Mouse (Mus musculus): Measurements from ENCODE around the gene Scarb1. TPM values are rescaled to one million over a fixed set of nuclear protein-coding genes. Genes with fewer than 3 reads are reported as not detected.

Scarb1 gene
- polyA plus RNA-seq, 1 experiment from 2014 or later = 66.1 TPM

- H3K4me1 ChIP-seq (replicated peaks) = peaks cover 83% of the 10 kb centered on the region
- no peaks in the 10 kb centered on the region for H3K27me3 ChIP-seq
- peaks cover 38% of the 10 kb centered on the region for H3K36me3 ChIP-seq
- 76% methylated on average over 9 of the region's 9 CpGs for WGBS (ENCODE audit: insufficient replicate concordance)
- ATAC-seq (ENCODE audit: low read depth) (0 out of 2 replicates have a peak, but pooled peaks have one; percentile 3), DNase-seq (no peak)
- H3K4me2 ChIP-seq = no peak overlapping the region
- no peak overlapping the region for H3K4me3 ChIP-seq (replicated peaks)
- H3K27ac ChIP-seq = peak overlapping the region; percentile 68
- H3K9me3 ChIP-seq (replicated peaks) = no peaks in the 10 kb centered on the region
- no peak overlapping the region for H3K9ac ChIP-seq
Measured at GRCm38 (mm10) chr5:125330191-125330590, 10.7 kb downstream of the Scarb1 start.

DNA sequence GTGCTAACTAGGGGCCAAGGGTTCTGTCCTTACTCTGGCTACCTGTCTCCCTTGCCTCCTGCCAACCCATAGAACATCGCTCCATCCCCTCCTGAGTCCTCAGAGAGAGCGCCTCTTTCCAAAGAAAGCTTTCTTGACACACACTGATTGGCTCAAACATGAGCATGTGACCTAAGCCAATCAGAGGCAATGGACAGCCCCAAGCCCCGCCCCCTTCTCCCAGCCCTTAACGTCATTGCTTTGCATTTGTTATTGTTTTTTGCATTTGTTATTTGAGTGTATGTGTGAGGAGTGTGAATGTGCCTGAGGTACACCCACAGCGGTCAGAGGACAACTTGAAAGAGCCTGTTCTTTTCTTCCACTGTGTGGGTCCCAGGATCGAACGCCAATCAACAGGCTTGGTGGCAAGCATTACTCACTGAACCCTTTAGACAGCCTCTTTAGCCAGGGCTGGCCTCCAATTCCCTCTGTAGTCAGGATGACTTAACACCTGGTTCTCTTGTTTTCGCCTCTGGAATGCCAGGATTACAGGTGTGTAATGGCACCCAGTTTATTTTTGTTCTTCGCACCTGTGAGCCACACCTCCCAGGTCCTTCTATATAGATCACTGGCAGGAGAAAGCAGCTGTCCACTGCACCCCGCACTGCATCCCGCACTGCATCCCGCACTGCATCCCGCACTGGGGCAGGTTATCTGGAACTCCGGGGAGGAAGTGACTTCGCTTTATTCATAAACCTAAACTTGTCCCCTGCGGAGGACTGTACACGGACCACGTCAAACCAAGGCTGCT, 13.1 kb downstream of the Scarb1 start:
- no peak overlapping the region for H3K4me3 ChIP-seq (replicated peaks)
- no peaks in the 10 kb centered on the region for H3K27me3 ChIP-seq
- no peak for DNase-seq
- H3K36me3 ChIP-seq = peaks cover 33% of the 10 kb centered on the region
- peaks cover 88% of the 10 kb centered on the region for H3K4me1 ChIP-seq (replicated peaks)
- no peak overlapping the region for H3K27ac ChIP-seq
- ATAC-seq (ENCODE audit: low read depth) = no peak
- H3K4me2 ChIP-seq = no peak overlapping the region
- H3K9me3 ChIP-seq (replicated peaks) = no peaks in the 10 kb centered on the region
- H3K9ac ChIP-seq = no peak overlapping the region
- 70% methylated on average over 18 of the region's 18 CpGs for WGBS (ENCODE audit: insufficient replicate concordance)

GRCm38 (mm10) chr5:125326351-125326750, 14.5 kb downstream of the Scarb1 start:
- Histone ChIP-seq H3K4me3 (replicated peaks) (no peak overlapping the region), H3K9me3 (replicated peaks) (no peaks in the 10 kb centered on the region), H3K36me3 (peaks cover 33% of the 10 kb centered on the region), H3K9ac (no peak overlapping the region), H3K27me3 (no peaks in the 10 kb centered on the region), H3K4me1 (replicated peaks) (peaks cover 82% of the 10 kb centered on the region), H3K27ac (0 out of 2 replicates have a peak overlapping the region, but pooled peaks have one; percentile 18), H3K4me2 (no peak overlapping the region)
- DNase-seq (no peak), ATAC-seq (ENCODE audit: low read depth) (no peak)
- WGBS (ENCODE audit: insufficient replicate concordance) = 68% methylated on average over 8 of the region's 8 CpGs

- Histone ChIP-seq H3K36me3 (peaks cover 33% of the 10 kb centered on the region), H3K9ac (no peak overlapping the region), H3K9me3 (replicated peaks) (no peaks in the 10 kb centered on the region), H3K4me1 (replicated peaks) (peaks cover 78% of the 10 kb centered on the region), H3K4me2 (no peak overlapping the region), H3K27me3 (no peaks in the 10 kb centered on the region), H3K27ac (no peak overlapping the region), H3K4me3 (replicated peaks) (no peak overlapping the region)
- ATAC-seq (ENCODE audit: low read depth) (no peak), DNase-seq (no peak)
- 83% methylated on average over 11 of the region's 11 CpGs for WGBS (ENCODE audit: insufficient replicate concordance)
Measured at GRCm38 (mm10) chr5:125325931-125326330, 15.0 kb downstream of the Scarb1 start.

GRCm38 (mm10) chr5:125325285-125325684, 15.6 kb downstream of the Scarb1 start:
- H3K4me2 ChIP-seq = no peak overlapping the region
- peaks cover 33% of the 10 kb centered on the region for H3K36me3 ChIP-seq
- ATAC-seq (ENCODE audit: low read depth) = no peak
- H3K27ac ChIP-seq = no peak overlapping the region
- H3K27me3 ChIP-seq = no peaks in the 10 kb centered on the region
- H3K9me3 ChIP-seq (replicated peaks) = no peaks in the 10 kb centered on the region
- no peak for DNase-seq
- peaks cover 75% of the 10 kb centered on the region for H3K4me1 ChIP-seq (replicated peaks)
- 82% methylated on average over 4 of the region's 4 CpGs for WGBS (ENCODE audit: insufficient replicate concordance)
- H3K9ac ChIP-seq = no peak overlapping the region
- no peak overlapping the region for H3K4me3 ChIP-seq (replicated peaks)

DNA sequence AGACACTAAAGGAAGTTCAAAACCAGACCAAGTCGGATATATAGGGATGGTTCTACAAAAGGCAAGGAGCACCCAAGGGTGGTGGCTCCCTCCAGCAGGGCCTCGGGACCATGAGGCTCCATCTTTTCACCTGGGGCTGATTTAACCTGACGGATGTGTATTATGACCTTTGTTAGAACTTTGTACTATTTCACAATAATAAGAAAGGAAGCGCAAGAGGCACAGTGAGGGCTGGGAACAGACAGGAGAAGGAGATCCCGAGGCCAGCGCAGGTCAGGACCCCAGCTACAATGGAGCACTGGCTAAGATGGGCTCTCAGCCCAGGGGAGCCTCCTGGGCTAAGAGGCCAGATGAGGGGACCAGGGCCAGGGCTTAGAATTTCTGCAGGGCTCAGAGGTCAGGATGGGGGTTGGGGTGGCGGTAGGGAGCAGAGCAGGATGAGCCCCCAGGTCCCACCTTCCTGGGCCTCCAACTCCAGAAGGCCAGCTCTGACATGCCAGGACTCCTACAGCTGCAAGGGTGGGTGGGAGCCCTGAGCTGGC, 16.9 kb downstream of the Scarb1 start:
- no peaks in the 10 kb centered on the region for H3K9me3 ChIP-seq (replicated peaks)
- no peak overlapping the region for H3K4me3 ChIP-seq (replicated peaks)
- H3K27me3 ChIP-seq = no peaks in the 10 kb centered on the region
- H3K4me1 ChIP-seq (replicated peaks) = peaks cover 73% of the 10 kb centered on the region
- DNase-seq (no peak), ATAC-seq (ENCODE audit: low read depth) (no peak; the same call in 1 of the 2 replicates)
- no peak overlapping the region for H3K4me2 ChIP-seq
- 82% methylated on average over 7 of the region's 7 CpGs for WGBS (ENCODE audit: insufficient replicate concordance)
- no peak overlapping the region for H3K9ac ChIP-seq
- no peak overlapping the region; the same call in 1 of the 2 replicates for H3K27ac ChIP-seq
- peaks cover 43% of the 10 kb centered on the region for H3K36me3 ChIP-seq

DNA sequence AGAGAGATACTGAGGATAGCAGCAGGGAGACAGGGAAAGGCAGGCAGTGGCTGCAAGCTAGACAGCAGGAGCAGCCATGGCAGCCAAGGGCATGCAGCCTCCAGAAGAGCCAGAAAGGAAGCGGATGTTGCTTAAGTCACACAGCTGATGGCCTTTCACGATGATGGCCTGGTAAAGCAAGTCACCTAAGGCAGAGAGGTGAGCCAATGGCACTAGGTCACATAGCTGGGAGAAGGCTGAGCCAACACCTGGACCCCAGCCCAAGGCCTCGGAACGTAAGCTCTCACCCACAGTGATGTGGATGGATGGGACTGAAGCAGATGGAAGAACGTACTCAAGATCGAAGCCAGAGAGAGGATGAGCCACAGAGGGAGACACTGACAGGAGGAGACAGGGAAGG, 17.8 kb downstream of the Scarb1 start:
- no peak overlapping the region for H3K27ac ChIP-seq
- DNase-seq = no peak

GRCm38 (mm10) chr5:125321836-125322235, 19.1 kb downstream of the Scarb1 start:
- no peaks in the 10 kb centered on the region for H3K9me3 ChIP-seq (replicated peaks)
- DNase-seq = no peak
- 55% methylated on average over 3 of the region's 3 CpGs for WGBS (ENCODE audit: insufficient replicate concordance)
- H3K4me1 ChIP-seq (replicated peaks) = peaks cover 76% of the 10 kb centered on the region
- peak; percentile 32; the same call in 1 of the 2 replicates for ATAC-seq (ENCODE audit: low read depth)
- no peaks in the 10 kb centered on the region for H3K27me3 ChIP-seq
- H3K36me3 ChIP-seq = peaks cover 35% of the 10 kb centered on the region
- H3K9ac ChIP-seq = no peak overlapping the region
- H3K4me2 ChIP-seq = no peak overlapping the region
- no peak overlapping the region for H3K27ac ChIP-seq
- no peak overlapping the region for H3K4me3 ChIP-seq (replicated peaks)

More for the DNA sequence above, 17.8 kb downstream of the Scarb1 start:
- Histone ChIP-seq H3K4me3 (replicated peaks) (no peak overlapping the region), H3K4me1 (replicated peaks) (peaks cover 75% of the 10 kb centered on the region), H3K27me3 (no peaks in the 10 kb centered on the region), H3K9me3 (replicated peaks) (no peaks in the 10 kb centered on the region), H3K4me2 (no peak overlapping the region), H3K9ac (no peak overlapping the region), H3K36me3 (peaks cover 44% of the 10 kb centered on the region)
- ATAC-seq (ENCODE audit: low read depth) = no peak
- WGBS (ENCODE audit: insufficient replicate concordance) = 81% methylated on average over 6 of the region's 6 CpGs

GRCm38 (mm10) chr5:125319057-125319800, 21.7 kb downstream of the Scarb1 start:
- no peak for DNase-seq
- no peaks in the 10 kb centered on the region for H3K9me3 ChIP-seq (replicated peaks)
- no peaks in the 10 kb centered on the region for H3K27me3 ChIP-seq
- WGBS (ENCODE audit: insufficient replicate concordance) = 83% methylated on average over 16 of the region's 16 CpGs
- no peak overlapping the region for H3K4me3 ChIP-seq (replicated peaks)
- H3K36me3 ChIP-seq = peaks cover 21% of the 10 kb centered on the region
- H3K4me2 ChIP-seq = no peak overlapping the region
- no peak overlapping the region for H3K9ac ChIP-seq
- peaks cover 77% of the 10 kb centered on the region for H3K4me1 ChIP-seq (replicated peaks)
- no peak overlapping the region for H3K27ac ChIP-seq
- no peak for ATAC-seq (ENCODE audit: low read depth)

DNA sequence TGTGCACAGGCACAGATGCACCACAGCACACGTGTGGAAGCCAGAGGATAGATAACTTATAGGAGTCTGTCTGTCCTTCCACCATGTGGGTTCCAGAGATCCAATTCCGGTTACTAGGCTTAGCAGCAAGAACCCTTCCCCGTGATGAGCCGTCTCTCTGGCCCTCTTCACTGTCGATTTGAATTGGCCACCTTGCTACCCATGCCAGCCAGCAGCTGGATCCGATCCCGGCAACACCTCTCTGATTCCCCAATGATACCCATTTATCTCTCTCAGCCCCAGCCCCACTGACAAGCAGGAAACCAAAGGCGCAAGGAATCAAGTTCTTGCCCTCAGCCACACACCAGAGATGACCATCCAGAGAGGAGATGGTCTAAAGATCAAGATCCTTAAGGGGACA, 22.9 kb downstream of the Scarb1 start:
- H3K9me3 ChIP-seq (replicated peaks) = no peaks in the 10 kb centered on the region
- WGBS (ENCODE audit: insufficient replicate concordance) = 78% methylated on average over 8 of the region's 8 CpGs
- H3K9ac ChIP-seq = no peak overlapping the region
- ATAC-seq (ENCODE audit: low read depth) (no peak), DNase-seq (no peak)
- H3K4me1 ChIP-seq (replicated peaks) = peaks cover 76% of the 10 kb centered on the region
- H3K27ac ChIP-seq = no peak overlapping the region
- H3K4me3 ChIP-seq (replicated peaks) = no peak overlapping the region
- peaks cover 20% of the 10 kb centered on the region for H3K36me3 ChIP-seq
- no peaks in the 10 kb centered on the region for H3K27me3 ChIP-seq
- H3K4me2 ChIP-seq = no peak overlapping the region

- Histone ChIP-seq H3K27ac (no peak overlapping the region), H3K4me2 (no peak overlapping the region), H3K9ac (no peak overlapping the region), H3K36me3 (peaks cover 20% of the 10 kb centered on the region), H3K4me3 (replicated peaks) (no peak overlapping the region), H3K9me3 (replicated peaks) (no peaks in the 10 kb centered on the region), H3K27me3 (no peaks in the 10 kb centered on the region), H3K4me1 (replicated peaks) (peaks cover 76% of the 10 kb centered on the region)
- DNase-seq (no peak), ATAC-seq (ENCODE audit: low read depth) (no peak)
- WGBS (ENCODE audit: insufficient replicate concordance) = 63% methylated on average over 7 of the region's 7 CpGs
Measured at GRCm38 (mm10) chr5:125317296-125317695, 23.6 kb downstream of the Scarb1 start.
